Mouse (Mus musculus): ENCODE results near the gene Notch1. TPM values are rescaled to one million over a fixed set of nuclear protein-coding genes. Genes with fewer than 3 reads are reported as not detected.
A peak's percentile ranks its signal among the peaks of the same experiment; 100 is the strongest.

The Notch1 gene
- total and polyA plus RNA-seq, 2 experiments from 2014 or later: 5.7 to 54.0 TPM

DNA sequence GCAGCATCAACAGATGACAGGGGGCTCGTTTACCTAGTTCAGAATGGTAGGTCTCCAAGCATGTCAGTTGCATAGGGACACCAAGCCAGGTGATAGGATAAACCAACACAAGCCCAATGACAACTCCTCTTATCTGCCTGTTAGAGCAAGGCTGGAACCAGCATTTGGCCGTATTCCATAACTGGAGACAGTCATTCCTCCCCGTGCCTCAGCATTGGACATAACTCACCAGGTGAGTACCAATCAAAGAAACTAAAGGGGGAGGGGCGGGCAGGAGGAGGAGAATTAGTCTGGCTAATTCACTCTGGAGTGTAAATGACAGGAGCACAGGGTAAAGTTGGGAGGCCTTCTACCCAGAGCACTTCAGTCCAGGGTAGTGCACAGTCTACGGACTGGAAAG lies 21.5 kb downstream of the Notch1 start:
- Histone ChIP-seq H3K4me3 (ENCODE audit: low read depth, low read length) (no peak overlapping the region), H3K4me1 (ENCODE audit: control insufficient read depth, insufficient read depth) (peaks cover 48% of the 10 kb centered on the region), H3K27me3 (ENCODE audit: control insufficient read depth, insufficient read depth, low read length) (no peaks in the 10 kb centered on the region), H3K27ac (ENCODE audit: low read depth) (peak overlapping the region; percentile 86), H3K4me2 (ENCODE audit: low read depth, low read length) (peak overlapping the region; percentile 26; the same call in 1 of the 2 replicates), H3K9me3 (replicated peaks; ENCODE audit: control insufficient read depth, low read length) (no peaks in the 10 kb centered on the region), H3K36me3 (replicated peaks; ENCODE audit: control insufficient read depth, insufficient read depth, low read length) (peaks cover 4% of the 10 kb centered on the region; the same call in 1 of the 2 replicates), H3K9ac (replicated peaks; ENCODE audit: low read depth, low read length) (no peak overlapping the region)
- TF ChIP-seq EP300 (IDR thresholded peaks at IDR 0.05; ENCODE audit: low read depth) (no peak), CTCF (IDR thresholded peaks at IDR 0.05; ENCODE audit: low read depth) (no peak)
- ATAC-seq (ENCODE audit: insufficient read depth, low read depth): no peak
- 54% methylated on average over 5 of the region's 5 CpGs for WGBS
- no peak for DNase-seq (ENCODE audit: low spot score)

DNA sequence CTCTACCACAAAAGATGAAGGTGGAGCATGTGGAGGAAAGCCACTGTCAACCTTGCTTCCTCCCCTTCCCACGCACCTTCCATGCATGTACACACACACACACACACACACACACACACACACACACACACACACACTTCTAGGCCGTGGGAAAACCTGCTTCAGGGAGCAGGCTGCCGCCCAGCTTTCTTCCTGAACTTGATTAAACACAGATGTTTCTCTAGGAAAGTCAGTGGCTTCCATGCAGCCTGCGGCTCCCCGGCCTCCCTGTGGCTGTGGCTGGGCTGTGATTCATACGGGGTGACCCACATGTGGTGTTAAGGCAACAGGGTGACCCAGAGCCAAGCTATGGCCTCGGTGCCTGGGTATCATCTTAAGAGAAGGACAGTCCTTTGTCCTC lies 22.1 kb downstream of the Notch1 start:
- peak overlapping the region; percentile 26 for H3K4me2 ChIP-seq (ENCODE audit: low read depth, low read length)
- H3K36me3 ChIP-seq (replicated peaks; ENCODE audit: control insufficient read depth, insufficient read depth, low read length): peaks cover 4% of the 10 kb centered on the region; the same call in 1 of the 2 replicates
- H3K27me3 ChIP-seq (ENCODE audit: control insufficient read depth, insufficient read depth, low read length): no peaks in the 10 kb centered on the region
- H3K9me3 ChIP-seq (replicated peaks; ENCODE audit: control insufficient read depth, low read length): no peaks in the 10 kb centered on the region
- ATAC-seq (ENCODE audit: insufficient read depth, low read depth): no peak
- no peak for TF ChIP-seq EP300 (IDR thresholded peaks at IDR 0.05; ENCODE audit: low read depth)
- no peak for TF ChIP-seq CTCF (IDR thresholded peaks at IDR 0.05; ENCODE audit: low read depth)
- peaks cover 48% of the 10 kb centered on the region for H3K4me1 ChIP-seq (ENCODE audit: control insufficient read depth, insufficient read depth)
- DNase-seq (ENCODE audit: low spot score): no peak
- no peak overlapping the region for H3K9ac ChIP-seq (replicated peaks; ENCODE audit: low read depth, low read length)
- no peak overlapping the region for H3K4me3 ChIP-seq (ENCODE audit: low read depth, low read length)
- WGBS: 57% methylated on average over 7 of the region's 7 CpGs
- H3K27ac ChIP-seq (ENCODE audit: low read depth): peak overlapping the region; percentile 86

GRCm38 (mm10) chr2:26493021-26493781 lies 23.3 kb downstream of the Notch1 start:
- H3K9ac ChIP-seq (replicated peaks; ENCODE audit: low read depth, low read length): no peak overlapping the region

DNA sequence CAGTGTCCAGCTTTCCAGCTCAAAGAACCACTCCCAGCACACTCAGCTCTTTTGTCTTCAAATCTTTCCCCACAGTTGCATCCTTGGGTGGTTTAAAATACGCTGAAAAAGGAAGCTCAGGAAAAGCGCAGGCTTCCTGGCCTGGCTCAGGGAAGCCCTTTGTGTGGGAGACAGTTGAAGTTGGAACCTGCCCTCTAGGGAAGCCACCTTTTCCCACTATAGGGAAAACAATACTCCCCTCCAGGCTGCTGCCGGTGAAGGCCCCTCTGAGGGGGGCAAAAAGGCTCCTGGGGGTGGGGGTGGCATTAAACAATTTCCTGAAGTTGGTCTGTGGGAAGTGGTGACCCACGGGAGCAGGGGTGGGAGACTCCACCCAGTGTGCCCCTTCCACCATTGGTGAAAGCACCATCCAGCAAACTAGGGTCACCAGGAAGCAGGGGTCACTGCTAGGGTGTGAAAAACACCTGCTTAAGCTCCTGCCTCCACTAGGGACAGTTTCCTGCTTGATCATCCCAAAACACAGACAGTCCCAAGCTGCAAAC lies 25.6 kb downstream of the Notch1 start:
- Histone ChIP-seq H3K9ac (replicated peaks; ENCODE audit: low read depth, low read length) (no peak overlapping the region), H3K27me3 (ENCODE audit: control insufficient read depth, insufficient read depth, low read length) (no peaks in the 10 kb centered on the region), H3K4me1 (ENCODE audit: control insufficient read depth, insufficient read depth) (peaks cover 78% of the 10 kb centered on the region), H3K4me3 (ENCODE audit: low read depth, low read length) (no peak overlapping the region), H3K27ac (ENCODE audit: low read depth) (peak overlapping the region; percentile 86), H3K4me2 (ENCODE audit: low read depth, low read length) (0 out of 2 replicates have a peak overlapping the region, but pooled peaks have one; percentile 13), H3K9me3 (replicated peaks; ENCODE audit: control insufficient read depth, low read length) (no peaks in the 10 kb centered on the region), H3K36me3 (replicated peaks; ENCODE audit: control insufficient read depth, insufficient read depth, low read length) (no peaks in the 10 kb centered on the region; the same call in 1 of the 2 replicates)
- TF ChIP-seq CTCF (IDR thresholded peaks at IDR 0.05; ENCODE audit: low read depth): 0 out of 2 replicates have a peak, but pooled peaks have one; percentile 9
- TF ChIP-seq EP300 (IDR thresholded peaks at IDR 0.05; ENCODE audit: low read depth): peak; percentile 67; the same call in 1 of the 2 replicates
- DNase-seq (ENCODE audit: low spot score): peak; percentile 47
- WGBS: 52% methylated on average over 4 of the region's 4 CpGs
- ATAC-seq (ENCODE audit: insufficient read depth, low read depth): peak; percentile 33

More at GRCm38 (mm10) chr2:26493021-26493781, 23.3 kb downstream of the Notch1 start:
- Histone ChIP-seq H3K4me2 (ENCODE audit: low read depth, low read length) (peak overlapping the region; percentile 26), H3K4me1 (ENCODE audit: control insufficient read depth, insufficient read depth) (peaks cover 58% of the 10 kb centered on the region), H3K27ac (ENCODE audit: low read depth) (peak overlapping the region; percentile 86), H3K27me3 (ENCODE audit: control insufficient read depth, insufficient read depth, low read length) (no peaks in the 10 kb centered on the region), H3K36me3 (replicated peaks; ENCODE audit: control insufficient read depth, insufficient read depth, low read length) (peaks cover 4% of the 10 kb centered on the region; the same call in 1 of the 2 replicates), H3K9me3 (replicated peaks; ENCODE audit: control insufficient read depth, low read length) (no peaks in the 10 kb centered on the region), H3K4me3 (ENCODE audit: low read depth, low read length) (no peak overlapping the region)
- no peak for TF ChIP-seq CTCF (IDR thresholded peaks at IDR 0.05; ENCODE audit: low read depth)
- TF ChIP-seq EP300 (IDR thresholded peaks at IDR 0.05; ENCODE audit: low read depth): no peak; the same call in 1 of the 2 replicates
- ATAC-seq (ENCODE audit: insufficient read depth, low read depth): peak; percentile 39
- WGBS: 45% methylated on average over 9 of the region's 9 CpGs
- DNase-seq (ENCODE audit: low spot score): peak; percentile 61

DNA sequence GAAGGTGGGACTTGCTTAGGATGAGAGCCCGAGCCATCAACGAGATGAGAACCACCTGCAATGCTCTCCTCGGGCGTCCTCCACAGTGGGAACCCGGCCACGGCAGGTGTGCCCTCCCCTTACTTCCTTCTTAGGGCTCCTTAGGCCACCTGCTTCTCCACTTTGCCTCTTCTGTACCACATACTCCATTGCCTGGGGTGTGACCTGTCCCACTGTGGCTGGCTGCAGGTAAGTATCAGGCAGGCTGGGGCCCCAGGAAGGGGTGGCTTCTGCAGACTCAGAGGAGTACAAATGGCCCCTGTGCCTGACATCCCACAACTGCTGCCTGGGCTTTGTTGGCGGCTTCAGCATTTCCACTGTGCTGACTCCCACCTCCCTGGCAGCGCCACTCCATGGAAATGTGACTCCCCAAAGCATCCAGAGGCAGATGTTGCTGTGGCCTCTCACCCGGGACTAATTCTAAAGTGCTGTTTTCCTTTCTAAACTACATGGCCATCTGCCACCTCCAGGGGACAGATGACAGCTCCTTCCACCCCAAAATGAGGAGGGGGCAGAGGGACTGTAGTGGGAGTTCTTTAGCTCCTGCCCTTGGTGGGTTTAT lies 27.8 kb downstream of the Notch1 start:
- DNase-seq (ENCODE audit: low spot score): no peak
- no peak overlapping the region for H3K4me2 ChIP-seq (ENCODE audit: low read depth, low read length)
- H3K4me3 ChIP-seq (ENCODE audit: low read depth, low read length): no peak overlapping the region
- TF ChIP-seq EP300 (IDR thresholded peaks at IDR 0.05; ENCODE audit: low read depth): no peak
- no peak for TF ChIP-seq CTCF (IDR thresholded peaks at IDR 0.05; ENCODE audit: low read depth)
- H3K9ac ChIP-seq (replicated peaks; ENCODE audit: low read depth, low read length): no peak overlapping the region; the same call in 1 of the 2 replicates
- 57% methylated on average over 9 of the region's 9 CpGs for WGBS
- H3K27ac ChIP-seq (ENCODE audit: low read depth): peak overlapping the region; percentile 86
- ATAC-seq (ENCODE audit: insufficient read depth, low read depth): no peak
- H3K27me3 ChIP-seq (ENCODE audit: control insufficient read depth, insufficient read depth, low read length): no peaks in the 10 kb centered on the region
- peaks cover 63% of the 10 kb centered on the region for H3K4me1 ChIP-seq (ENCODE audit: control insufficient read depth, insufficient read depth)
- H3K9me3 ChIP-seq (replicated peaks; ENCODE audit: control insufficient read depth, low read length): no peaks in the 10 kb centered on the region
- peaks cover 17% of the 10 kb centered on the region for H3K36me3 ChIP-seq (replicated peaks; ENCODE audit: control insufficient read depth, insufficient read depth, low read length)
